8 mouse cellular contexts compared by ENCODE assay signal in genomic region chr17:33931159-33931866, GRCm38 (mm10). TPM values are rescaled to one million over a fixed set of nuclear protein-coding genes. Genes with fewer than 3 reads are reported as not detected.
DNase-seq lines count a peak whose midpoint lies in the region; ATAC-seq and TF ChIP-seq lines count a peak whose summit lies in the region.

No protein-coding gene starts in this region.

- no peaks in the 10 kb centered on the region for H3K27me3 ChIP-seq in heart, adult 2 months (ENCODE audit: control insufficient read depth, insufficient read depth, low read length)
- 0 out of 2 replicates have a peak, but pooled peaks cover 2% of the 10 kb centered on the region for H3K27me3 ChIP-seq in forebrain, embryonic 13.5 days
- H3K27me3 ChIP-seq in liver, embryonic 11.5 days (replicated peaks; ENCODE audit: control insufficient read depth, insufficient read depth, low read length) = no peaks in the 10 kb centered on the region
- no peaks in the 10 kb centered on the region for H3K27me3 ChIP-seq in stomach, embryonic 16.5 days (ENCODE audit: control insufficient read depth, insufficient read depth, low read length)

- no peak for TF ChIP-seq POLR2A in heart, adult 2 months (IDR thresholded peaks at IDR 0.05; ENCODE audit: insufficient read depth, low read depth, low read length)

- no peak for ATAC-seq in forebrain, embryonic 13.5 days
- ATAC-seq in liver, embryonic 11.5 days (replicated peaks; ENCODE audit: low FRiP score) = no peak
- no peak for ATAC-seq in stomach, embryonic 16.5 days (ENCODE audit: insufficient read depth, low FRiP score)

- peak overlapping the region; percentile 87 for H3K9ac ChIP-seq in heart, adult 2 months (ENCODE audit: low read depth, low read length)
- peak overlapping the region; percentile 94 for H3K9ac ChIP-seq in forebrain, embryonic 13.5 days
- H3K9ac ChIP-seq in liver, embryonic 11.5 days (ENCODE audit: low read depth, low read length) = peak overlapping the region; percentile 92
- peak overlapping the region; percentile 82 for H3K9ac ChIP-seq in stomach, embryonic 16.5 days (ENCODE audit: low read length)

- H3K4me2 ChIP-seq in forebrain, embryonic 13.5 days = peak overlapping the region; percentile 99
- peak overlapping the region; percentile 99 for H3K4me2 ChIP-seq in liver, embryonic 11.5 days
- H3K4me2 ChIP-seq in stomach, embryonic 16.5 days (ENCODE audit: low read depth, low read length) = peak overlapping the region; percentile 68

- peaks cover 4% of the 10 kb centered on the region; the same call in 1 of the 2 replicates for H3K4me1 ChIP-seq in heart, adult 2 months (ENCODE audit: control insufficient read depth, insufficient read depth, low read length)
- peaks cover 29% of the 10 kb centered on the region for H3K4me1 ChIP-seq in forebrain, embryonic 13.5 days
- peaks cover 19% of the 10 kb centered on the region for H3K4me1 ChIP-seq in liver, embryonic 11.5 days (replicated peaks; ENCODE audit: control insufficient read depth, insufficient read depth, low read length)
- peaks cover 19% of the 10 kb centered on the region for H3K4me1 ChIP-seq in stomach, embryonic 16.5 days (ENCODE audit: control insufficient read depth, insufficient read depth, low read length)

- H3K36me3 ChIP-seq in heart, adult 2 months (ENCODE audit: control insufficient read depth, insufficient read depth, low read length) = no peaks in the 10 kb centered on the region; the same call in 1 of the 2 replicates
- peaks cover 51% of the 10 kb centered on the region for H3K36me3 ChIP-seq in forebrain, embryonic 13.5 days (ENCODE audit: poor library complexity, severe bottlenecking)
- H3K36me3 ChIP-seq in liver, embryonic 11.5 days (ENCODE audit: control insufficient read depth, insufficient read depth, low read length) = peaks cover 11% of the 10 kb centered on the region; the same call in 1 of the 2 replicates
- 0 out of 2 replicates have a peak, but pooled peaks cover 8% of the 10 kb centered on the region for H3K36me3 ChIP-seq in stomach, embryonic 16.5 days (ENCODE audit: control insufficient read depth, insufficient read depth, low read length)

- TF ChIP-seq CTCF in heart, adult 2 months (IDR thresholded peaks at IDR 0.05) = no peak

- H3K27ac ChIP-seq in heart, adult 2 months = peak overlapping the region; percentile 99
- H3K27ac ChIP-seq in forebrain, embryonic 13.5 days = no peak overlapping the region
- peak overlapping the region; percentile 22; the same call in 1 of the 2 replicates for H3K27ac ChIP-seq in liver, embryonic 11.5 days (ENCODE audit: low read depth, low read length)
- H3K27ac ChIP-seq in stomach, embryonic 16.5 days (ENCODE audit: low read length) = peak overlapping the region; percentile 99

- H3K9me3 ChIP-seq in forebrain, embryonic 13.5 days (replicated peaks) = no peaks in the 10 kb centered on the region
- H3K9me3 ChIP-seq in liver, embryonic 11.5 days (ENCODE audit: control insufficient read depth, low read length) = no peaks in the 10 kb centered on the region
- no peaks in the 10 kb centered on the region for H3K9me3 ChIP-seq in stomach, embryonic 16.5 days (replicated peaks; ENCODE audit: control insufficient read depth, low read length)

- WGBS in heart, adult 2 months = 57% methylated on average over 18 of the region's 18 CpGs
- WGBS in forebrain, embryonic 13.5 days = 36% methylated on average over 15 of the region's 18 CpGs
- 46% methylated on average over 18 of the region's 18 CpGs for WGBS in liver, embryonic 11.5 days
- 36% methylated on average over 18 of the region's 18 CpGs for WGBS in stomach, embryonic 16.5 days

- H3K79me2 ChIP-seq in heart, adult 2 months (replicated peaks; ENCODE audit: control insufficient read depth, insufficient read depth, low read length) = no peaks in the 10 kb centered on the region

- intact Hi-C loops in heart, adult 2 months (cut with DNase I) = no loop called here

- no peak for TF ChIP-seq EP300 in heart, adult 2 months (IDR thresholded peaks at IDR 0.05; ENCODE audit: insufficient read depth, low read depth, low read length)

- peak overlapping the region; percentile 75 for H3K4me3 ChIP-seq in heart, adult 2 months
- H3K4me3 ChIP-seq in forebrain, embryonic 13.5 days = peak overlapping the region; percentile 87
- peak overlapping the region; percentile 91 for H3K4me3 ChIP-seq in liver, embryonic 11.5 days (ENCODE audit: low read depth, low read length)
- H3K4me3 ChIP-seq in stomach, embryonic 16.5 days (replicated peaks; ENCODE audit: low read length) = peak overlapping the region; percentile 63

- DNase-seq in heart, adult 2 months = no peak
- no peak for DNase-seq in heart, adult 8-10 months (ENCODE audit: low spot score)
- peak; percentile 63 for DNase-seq in CD4-positive, CD25-positive, alpha-beta regulatory T cell, adult 2 months (ENCODE audit: low read depth, low spot score)
- DNase-seq in liver, embryonic 11.5 days (ENCODE audit: low spot score) = no peak
- DNase-seq in gastrocnemius, postnatal 25 days = no peak
- DNase-seq in embryo, embryonic 10 days (ENCODE audit: low spot score) = no peak

RNA-seq across cellular contexts. Expression of gene Rgl2, which starts 2.0 kb away (rescaled TPM):
- 10 to 100 TPM; 33.2 to 36.0 TPM for total RNA-seq in heart, adult 2 months (2021)
- 89.1 and 101 TPM in 2 replicates for polyA plus RNA-seq in heart, adult 2 months (2012; rRNA removed)
- 10 to 100 TPM; 29.8 to 35.1 (median 34.1) TPM for total RNA-seq in heart, adult 8-10 months (2022)
- 39.3 and 46.6 TPM in 2 replicates for polyA plus RNA-seq in forebrain, embryonic 13.5 days (2015; fragmentation: Nextera tagmentation; extraction: Ambion mirVana)
- polyA plus RNA-seq in liver, embryonic 11.5 days (2014; fragmentation: Nextera tagmentation; extraction: Ambion mirVana) = 22.1 and 25.6 TPM in 2 replicates
- 43.9 and 44.7 TPM in 2 replicates for polyA plus RNA-seq in stomach, embryonic 16.5 days (2015; fragmentation: Nextera tagmentation; extraction: Ambion mirVana)
- total RNA-seq in gastrocnemius, postnatal 25 days (2021) = 10 to 100 TPM; 27.3 to 28.5 TPM

RNA-seq across cellular contexts. Expression of gene Pfdn6, which starts 8.8 kb away (rescaled TPM):
- total RNA-seq in heart, adult 2 months (2021) = 10 to 100 TPM; 77.7 to 81.0 TPM
- 28.0 and 29.6 TPM in 2 replicates for polyA plus RNA-seq in heart, adult 2 months (2012; rRNA removed)
- 10 to 100 TPM; 62.7 to 82.9 (median 71.1) TPM for total RNA-seq in heart, adult 8-10 months (2022)
- 204 and 214 TPM in 2 replicates for polyA plus RNA-seq in forebrain, embryonic 13.5 days (2015; fragmentation: Nextera tagmentation; extraction: Ambion mirVana)
- 266 and 286 TPM in 2 replicates for polyA plus RNA-seq in liver, embryonic 11.5 days (2014; fragmentation: Nextera tagmentation; extraction: Ambion mirVana)
- 133 and 147 TPM in 2 replicates for polyA plus RNA-seq in stomach, embryonic 16.5 days (2015; fragmentation: Nextera tagmentation; extraction: Ambion mirVana)
- 10 to 100 TPM; 52.3 to 55.8 TPM for total RNA-seq in gastrocnemius, postnatal 25 days (2021)

RNA-seq across cellular contexts. Expression of gene Wdr46, which starts 9.1 kb away (rescaled TPM):
- 10 to 100 TPM in 1 of 2 experiments, 1 to 10 TPM in 1; 8.8 to 10.0 TPM for total RNA-seq in heart, adult 2 months (2021)
- 8.7 and 9.1 TPM in 2 replicates for polyA plus RNA-seq in heart, adult 2 months (2012; rRNA removed)
- 10 to 100 TPM; 10.1 to 12.8 (median 11.6) TPM for total RNA-seq in heart, adult 8-10 months (2022)
- 28.4 and 29.4 TPM in 2 replicates for polyA plus RNA-seq in forebrain, embryonic 13.5 days (2015; fragmentation: Nextera tagmentation; extraction: Ambion mirVana)
- polyA plus RNA-seq in liver, embryonic 11.5 days (2014; fragmentation: Nextera tagmentation; extraction: Ambion mirVana) = 62.6 and 67.0 TPM in 2 replicates
- polyA plus RNA-seq in stomach, embryonic 16.5 days (2015; fragmentation: Nextera tagmentation; extraction: Ambion mirVana) = 19.0 and 23.1 TPM in 2 replicates
- 10 to 100 TPM in 1 of 2 experiments, 1 to 10 TPM in 1; 9.7 to 11.6 TPM for total RNA-seq in gastrocnemius, postnatal 25 days (2021)

RNA-seq across cellular contexts. Expression of gene Zbtb22, which starts 15.6 kb away (rescaled TPM):
- total RNA-seq in heart, adult 2 months (2021) = 10 to 100 TPM; 13.7 to 18.8 TPM
- polyA plus RNA-seq in heart, adult 2 months (2012; rRNA removed) = 24.6 and 26.8 TPM in 2 replicates
- 10 to 100 TPM; 18.1 to 21.0 (median 19.3) TPM for total RNA-seq in heart, adult 8-10 months (2022)
- 18.1 and 20.6 TPM in 2 replicates for polyA plus RNA-seq in forebrain, embryonic 13.5 days (2015; fragmentation: Nextera tagmentation; extraction: Ambion mirVana)
- polyA plus RNA-seq in liver, embryonic 11.5 days (2014; fragmentation: Nextera tagmentation; extraction: Ambion mirVana) = 12.4 and 13.0 TPM in 2 replicates
- polyA plus RNA-seq in stomach, embryonic 16.5 days (2015; fragmentation: Nextera tagmentation; extraction: Ambion mirVana) = 11.4 and 12.5 TPM in 2 replicates
- 10 to 100 TPM; 11.1 to 11.3 TPM for total RNA-seq in gastrocnemius, postnatal 25 days (2021)

RNA-seq across cellular contexts. Expression of gene Tapbp, which starts 15.6 kb away (rescaled TPM):
- total RNA-seq in heart, adult 2 months (2021) = 100 to 1,000 TPM in 1 of 2 experiments, 10 to 100 TPM in 1; 98.9 to 124 TPM
- 62.5 and 75.7 TPM in 2 replicates for polyA plus RNA-seq in heart, adult 2 months (2012; rRNA removed)
- 100 to 1,000 TPM in 2 of 4 experiments, 10 to 100 TPM in 2; 96.8 to 113 (median 105) TPM for total RNA-seq in heart, adult 8-10 months (2022)
- polyA plus RNA-seq in forebrain, embryonic 13.5 days (2015; fragmentation: Nextera tagmentation; extraction: Ambion mirVana) = 12.3 and 15.0 TPM in 2 replicates
- polyA plus RNA-seq in liver, embryonic 11.5 days (2014; fragmentation: Nextera tagmentation; extraction: Ambion mirVana) = 28.1 and 29.1 TPM in 2 replicates
- polyA plus RNA-seq in stomach, embryonic 16.5 days (2015; fragmentation: Nextera tagmentation; extraction: Ambion mirVana) = 58.4 and 68.7 TPM in 2 replicates
- 10 to 100 TPM; 31.2 to 41.2 TPM for total RNA-seq in gastrocnemius, postnatal 25 days (2021)
